Mouse (Mus musculus) heart, adult 2 months (tissue): Measurements from ENCODE around the gene Tgm7. TPM values are rescaled to one million over a fixed set of nuclear protein-coding genes. Genes with fewer than 3 reads are reported as not detected.

Experiments used
- DNase-seq, 2 experiments: peaks; one replicate each; pipeline ENCODE4 v3.0.0; 2021
- H3K27ac ChIP-seq: fragments of 200-600 bp; 2 replicates; pipeline ENCODE4 v1.8.1; 2022
- H3K27me3 ChIP-seq: fragments of 200-500 bp; 2 replicates; pipeline ENCODE4 v1.6.1; 2012; ENCODE audit warnings: mild to moderate bottlenecking, low read length, inconsistent platforms, mixed read lengths; ENCODE audit not compliant: control insufficient read depth, insufficient read depth
- H3K36me3 ChIP-seq: fragments of 200-500 bp; 2 replicates; pipeline ENCODE4 v1.6.1; 2012; ENCODE audit warnings: low read length, inconsistent platforms; ENCODE audit not compliant: control insufficient read depth, insufficient read depth
- H3K4me1 ChIP-seq: fragments of 200-500 bp; 2 replicates; pipeline ENCODE4 v1.6.1; 2011; ENCODE audit warnings: low read length; ENCODE audit not compliant: control insufficient read depth, insufficient read depth
- H3K4me3 ChIP-seq: fragments of 200-600 bp; 2 replicates; pipeline ENCODE4 v1.8.1; 2022
- H3K79me2 ChIP-seq: fragments of 200-500 bp; replicated peaks from 2 replicates; pipeline ENCODE4 v1.6.1; 2012; ENCODE audit warnings: mild to moderate bottlenecking, inconsistent platforms, low read length, moderate library complexity, mixed read lengths; ENCODE audit not compliant: control insufficient read depth, insufficient read depth
- H3K9ac ChIP-seq: fragments of 200-500 bp; 2 replicates; pipeline ENCODE4 v1.6.1; 2012; ENCODE audit warnings: low read depth, mild to moderate bottlenecking, control low read depth, inconsistent platforms, low read length, mixed read lengths
- CTCF ChIP-seq: fragments of 200-600 bp; IDR thresholded peaks from 2 replicates; pipeline ENCODE4 v1.8.1; 2022; ENCODE audit warnings: antibody characterized with exemption, mild to moderate bottlenecking, moderate library complexity
- EP300 ChIP-seq: fragments of 200-500 bp; IDR thresholded peaks from 2 replicates; pipeline ENCODE4 v1.6.1; 2011; ENCODE audit warnings: low read depth, low read length, control low read depth; ENCODE audit not compliant: insufficient read depth
- POLR2A ChIP-seq: fragments of 200-500 bp; IDR thresholded peaks from 2 replicates; pipeline ENCODE4 v1.6.1; 2011; ENCODE audit warnings: mild to moderate bottlenecking, low read depth, low read length, control low read depth; ENCODE audit not compliant: insufficient read depth
- WGBS: fragments of 180-500 bp; shearing (Covaris S2); methylation state at CpG from one replicate; pipeline ENCODE4 v1.1.7; 2018; 5-methylcytosine and 5-hydroxymethylcytosine counted together
- intact Hi-C: fragments of 180-260 bp; cut with DNase I; formaldehyde crosslinking; loops from one replicate; pipeline ENCODE4 v1.15.1; 2025
- polyA plus RNA-seq: library from polyadenylated mRNA; depleted of rRNA; stranded (reverse); fragments of >200 nt; gene quantifications from 2 replicates; pipeline ENCODE4 v1.2.3, GENCODE M21; 2012
- total RNA-seq, 2 experiments: library from RNA; stranded (reverse); gene quantifications; 2 replicates each; pipeline ENCODE4 v1.2.3; 2021

Tgm7 gene
- total and polyA plus RNA-seq, 3 experiments: 0.04 TPM; not detected in 2

- Histone ChIP-seq H3K9ac (no peak within 1 kb of the TSS), H3K36me3 (no peaks in the 10 kb centered on the region), H3K4me3 (no peak within 1 kb of the TSS), H3K27ac (no peak within 1 kb of the TSS), H3K79me2 (no peaks in the 10 kb centered on the region), H3K4me1 (no peaks in the 10 kb centered on the region), H3K27me3 (no peaks in the 10 kb centered on the region)
- TF ChIP-seq CTCF (no peak), EP300 (no peak), POLR2A (no peak)
- WGBS: 23% methylated on average over 6 of the region's 6 CpGs
- no peak for DNase-seq
- intact Hi-C loops: no loop called here
Measured at GRCm38 (mm10) chr2:121085480-121086185, 24.0 kb downstream of the Tgm7 start, which contains the start of gene Tgm5. Tgm5 (minus strand) TSS chr2:121085841.

GRCm38 (mm10) chr2:121082626-121083025 lies 27.0 kb downstream of the Tgm7 start:
- H3K4me1 ChIP-seq: no peaks in the 10 kb centered on the region
- H3K79me2 ChIP-seq: no peaks in the 10 kb centered on the region
- 81% methylated on average over 1 of the region's 1 CpGs for WGBS
- no peak overlapping the region for H3K9ac ChIP-seq
- no peak overlapping the region for H3K27ac ChIP-seq
- intact Hi-C loops: no loop called here
- H3K36me3 ChIP-seq: no peaks in the 10 kb centered on the region
- no peak overlapping the region for H3K4me3 ChIP-seq
- DNase-seq: no peak
- TF ChIP-seq EP300 (no peak), CTCF (no peak), POLR2A (no peak)
- no peaks in the 10 kb centered on the region for H3K27me3 ChIP-seq

GRCm38 (mm10) chr2:121074747-121075146 lies 34.8 kb downstream of the Tgm7 start:
- Histone ChIP-seq H3K27ac (no peak overlapping the region), H3K27me3 (no peaks in the 10 kb centered on the region), H3K9ac (no peak overlapping the region), H3K79me2 (no peaks in the 10 kb centered on the region), H3K4me3 (no peak overlapping the region), H3K4me1 (no peaks in the 10 kb centered on the region), H3K36me3 (no peaks in the 10 kb centered on the region)
- DNase-seq: no peak
- TF ChIP-seq CTCF (no peak), EP300 (no peak), POLR2A (no peak)
- intact Hi-C loops: no loop called here
- WGBS: 73% methylated on average over 7 of the region's 7 CpGs

GRCm38 (mm10) chr2:121071871-121072270 lies 37.7 kb downstream of the Tgm7 start:
- H3K36me3 ChIP-seq: no peaks in the 10 kb centered on the region
- no peaks in the 10 kb centered on the region for H3K4me1 ChIP-seq
- 76% methylated on average over 6 of the region's 6 CpGs for WGBS
- H3K27ac ChIP-seq: no peak overlapping the region
- H3K4me3 ChIP-seq: no peak overlapping the region
- intact Hi-C loops: no loop called here
- no peak overlapping the region for H3K9ac ChIP-seq
- no peaks in the 10 kb centered on the region for H3K79me2 ChIP-seq
- H3K27me3 ChIP-seq: no peaks in the 10 kb centered on the region
- TF ChIP-seq POLR2A (no peak), CTCF (no peak), EP300 (no peak)
- DNase-seq: no peak

- Histone ChIP-seq H3K27me3 (no peaks in the 10 kb centered on the region), H3K27ac (no peak overlapping the region), H3K4me1 (no peaks in the 10 kb centered on the region), H3K4me3 (no peak overlapping the region), H3K9ac (no peak overlapping the region), H3K36me3 (no peaks in the 10 kb centered on the region), H3K79me2 (no peaks in the 10 kb centered on the region)
- WGBS: 87% methylated on average over 6 of the region's 6 CpGs
- intact Hi-C loops: no loop called here
- TF ChIP-seq CTCF: no peak
- TF ChIP-seq POLR2A: no peak
- TF ChIP-seq EP300: no peak
- DNase-seq: no peak
Measured at GRCm38 (mm10) chr2:121069506-121069905, 40.1 kb downstream of the Tgm7 start.

- no peak overlapping the region for H3K27ac ChIP-seq
- DNase-seq: no peak
- intact Hi-C loops: no loop called here
- H3K79me2 ChIP-seq: no peaks in the 10 kb centered on the region
- no peaks in the 10 kb centered on the region for H3K27me3 ChIP-seq
- no peaks in the 10 kb centered on the region for H3K36me3 ChIP-seq
- no peak overlapping the region for H3K9ac ChIP-seq
- TF ChIP-seq CTCF (no peak), EP300 (no peak), POLR2A (no peak)
- no peaks in the 10 kb centered on the region for H3K4me1 ChIP-seq
- H3K4me3 ChIP-seq: no peak overlapping the region
- WGBS: 60% methylated on average over 4 of the region's 4 CpGs
Measured at GRCm38 (mm10) chr2:121067116-121067515, 42.5 kb downstream of the Tgm7 start.
